Mouse (Mus musculus) kidney, adult 2 months (tissue): ENCODE data around the gene Zfp629.

ENCODE experiments used
- CTCF ChIP-seq: fragments of 200-500 bp; conservative IDR thresholded peaks from 2 replicates; pipeline ENCODE4 v1.5.1; 2011; ENCODE audit warnings: low read depth, mild to moderate bottlenecking, control low read depth, low read length, moderate library complexity, mixed read lengths; ENCODE audit not compliant: insufficient read depth, insufficient read length
- POLR2A ChIP-seq: fragments of 200-500 bp; IDR thresholded peaks from one replicate; pipeline ENCODE4 v1.6.1; 2011; ENCODE audit warnings: low read depth, low read length, control low read depth

- no peak for TF ChIP-seq CTCF
- no peak for TF ChIP-seq POLR2A
Measured at GRCm38 (mm10) chr7:127614511-127614890, 1.1 kb downstream of the Zfp629 start.
